Mouse (Mus musculus): ENCODE data around the gene Dap3.

GRCm38 (mm10) chr3:88942316-88942880 lies 8.6 kb downstream of the Dap3 start:
- no peak for TF ChIP-seq POLR2A (IDR thresholded peaks at IDR 0.05; ENCODE audit: extremely low read depth, insufficient read depth, low read length)
- no peak for TF ChIP-seq CTCF (IDR thresholded peaks at IDR 0.05; ENCODE audit: low read depth, low read length)
